Mouse (Mus musculus) thymus, postnatal 14 days (tissue): ENCODE measurements around the gene Hand2.

Experiments used
- DNase-seq: peaks from one replicate; pipeline ENCODE4 v3.0.0; 2021

Hand2 gene

DNA sequence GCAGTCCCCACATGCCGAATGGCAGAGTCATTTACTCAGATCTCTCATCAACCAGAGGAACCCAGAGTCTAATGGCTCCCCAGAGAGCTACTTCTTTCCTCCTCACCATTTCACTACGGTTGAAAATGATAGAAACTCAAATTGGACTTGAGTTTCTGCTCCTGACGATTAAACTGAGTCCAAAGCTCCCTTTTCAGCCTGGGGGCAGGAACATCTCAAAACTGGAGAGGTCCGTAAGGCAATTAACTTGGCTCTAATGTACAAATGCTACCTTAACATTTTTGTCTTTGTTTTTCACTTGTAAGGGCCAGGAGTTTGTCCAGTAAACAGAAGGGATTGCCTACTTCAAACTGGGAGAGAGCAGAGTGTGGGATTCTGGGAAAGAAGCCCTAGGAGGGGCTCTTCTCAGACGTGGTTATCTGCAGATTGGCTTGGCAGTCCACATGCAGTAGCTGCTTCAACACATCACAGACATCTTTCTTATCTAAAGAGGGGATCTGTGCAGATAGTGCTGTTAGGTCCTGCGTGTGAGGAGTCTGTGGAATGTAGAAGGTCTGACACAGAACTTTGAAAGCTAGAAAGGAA is 23.0 kb downstream of the Hand2 start:
- DNase-seq = no peak

DNA sequence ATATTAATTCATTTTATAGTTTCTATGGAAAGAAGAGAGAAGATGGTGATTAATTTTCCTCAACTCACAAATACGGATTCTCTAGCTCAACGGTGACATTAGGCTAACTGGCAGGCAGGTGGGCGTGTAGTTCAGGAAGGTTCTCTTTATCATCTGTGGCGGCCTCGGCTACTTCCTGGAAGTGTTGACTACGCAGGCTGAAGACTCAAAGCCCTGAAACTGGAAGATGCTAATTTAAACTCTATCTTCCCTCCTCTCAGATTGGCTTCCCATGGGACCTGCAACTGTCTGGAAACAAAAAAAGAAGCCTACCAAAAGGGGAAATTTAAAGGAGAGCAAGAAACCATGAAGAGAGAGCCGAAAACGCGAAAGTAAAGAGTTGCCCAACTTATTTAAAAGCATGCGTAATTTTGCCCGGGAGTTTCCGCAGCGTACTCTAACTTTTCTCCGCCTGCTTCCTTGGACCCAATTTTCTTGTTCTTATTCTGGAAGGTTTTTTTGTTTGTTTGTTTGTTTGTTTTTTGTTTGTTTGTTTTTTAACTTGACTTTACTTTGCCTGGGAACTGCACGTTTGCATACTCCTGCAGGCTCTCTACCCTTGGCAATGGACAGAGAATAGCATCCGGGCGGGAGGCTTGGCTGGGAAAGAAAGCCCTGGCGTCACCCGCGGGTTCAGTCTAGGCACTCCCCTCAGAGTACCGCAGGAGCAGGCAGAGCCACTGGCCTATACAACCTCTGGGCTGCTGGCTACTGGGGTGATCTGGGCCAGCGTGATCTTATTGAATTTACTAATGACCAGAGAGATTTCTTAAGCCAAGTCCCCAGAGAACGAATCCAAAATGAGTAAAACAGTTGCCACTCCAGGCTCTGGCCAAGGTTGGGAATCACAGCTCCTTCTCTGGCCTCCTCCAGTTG is 24.4 kb downstream of the Hand2 start:
- no peak for DNase-seq

DNA sequence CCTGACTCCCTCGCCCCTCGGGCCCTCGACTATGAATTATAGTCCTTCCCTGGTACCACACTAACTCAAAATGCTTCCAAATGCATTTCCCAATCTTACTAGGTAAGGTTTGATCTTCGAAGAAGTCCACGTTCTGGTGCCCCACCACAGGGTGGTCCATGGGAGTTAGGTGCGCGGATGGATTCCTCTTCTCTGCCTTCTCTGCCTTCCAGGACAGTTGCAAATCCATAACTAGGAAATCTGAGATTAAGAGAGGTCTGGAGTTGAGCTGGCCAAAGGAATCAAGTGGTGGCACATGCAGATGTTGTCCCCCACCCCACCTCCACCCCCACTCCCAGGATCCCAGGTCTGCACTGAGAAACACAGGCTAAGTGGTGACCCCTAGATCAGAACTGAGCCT is 25.6 kb downstream of the Hand2 start:
- DNase-seq = no peak

DNA sequence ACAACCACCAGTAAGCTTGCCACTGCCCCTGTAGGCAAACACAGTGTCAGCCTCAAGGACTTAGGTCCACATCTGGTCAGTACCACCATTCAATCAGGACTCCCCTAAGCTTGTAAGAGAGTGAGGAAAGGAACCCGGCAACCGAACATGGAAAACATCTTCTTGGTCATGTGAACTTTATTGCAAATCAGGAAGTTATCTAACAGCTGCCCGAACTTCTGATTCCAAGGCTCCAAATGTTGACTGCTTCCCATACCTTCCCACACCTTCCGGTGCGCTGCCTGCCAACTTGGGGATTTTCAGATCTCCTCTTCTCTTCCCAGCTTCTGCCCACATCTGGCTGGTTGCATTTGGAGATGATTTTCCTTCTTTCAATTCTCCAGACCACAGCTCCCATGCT is 26.4 kb downstream of the Hand2 start:
- DNase-seq = no peak

DNA sequence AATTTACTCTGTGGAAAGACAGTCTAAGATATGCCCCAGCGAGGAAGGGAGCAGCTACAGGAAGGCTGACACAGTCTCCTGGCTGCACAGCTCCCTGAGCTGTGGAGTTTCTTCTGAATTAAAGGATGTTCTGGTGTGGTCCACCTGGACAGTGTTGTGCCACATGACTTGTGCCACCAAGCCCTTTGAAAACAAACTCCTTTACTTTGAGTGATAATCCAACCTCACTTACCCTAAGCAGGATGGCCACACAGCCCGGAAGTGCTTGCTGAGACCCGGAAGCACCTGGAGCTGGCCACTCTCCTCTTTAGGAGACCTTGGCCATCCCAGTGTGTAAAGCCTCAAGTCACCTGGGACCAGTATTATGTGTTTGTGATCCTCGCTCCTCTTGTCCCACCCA is 27.5 kb downstream of the Hand2 start:
- no peak for DNase-seq

DNA sequence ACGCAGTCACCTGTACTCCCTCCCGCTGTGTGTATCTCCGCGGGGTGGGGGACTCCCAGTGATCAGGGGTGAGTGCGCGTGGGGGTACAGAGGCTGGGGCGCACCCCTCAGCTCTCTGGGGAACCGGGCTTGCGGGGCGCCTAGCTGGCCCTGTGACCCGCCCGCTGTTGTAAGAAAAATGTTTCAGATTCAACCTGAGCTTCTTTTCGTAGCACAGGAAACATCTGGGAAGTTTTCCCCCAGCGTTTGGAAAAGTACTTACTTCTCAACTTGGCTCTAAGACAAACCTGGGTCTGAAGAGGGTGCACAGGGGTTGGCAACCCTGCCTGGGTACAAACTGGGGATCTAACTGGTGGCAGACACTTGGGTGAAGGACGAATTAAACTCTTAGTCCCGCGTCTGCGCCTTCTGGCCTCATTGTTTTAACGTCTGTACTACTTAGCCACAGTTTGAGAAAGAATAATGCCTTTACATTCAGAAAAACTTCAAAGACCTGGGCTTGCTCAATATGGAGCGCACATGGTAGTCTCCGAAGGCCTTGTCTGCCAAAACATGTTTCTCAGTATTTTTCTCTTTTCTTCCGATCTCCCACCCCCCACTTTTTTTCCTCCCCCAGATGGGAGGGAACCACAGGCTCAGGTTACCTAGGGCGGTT is 28.2 kb downstream of the Hand2 start:
- no peak for DNase-seq

DNA sequence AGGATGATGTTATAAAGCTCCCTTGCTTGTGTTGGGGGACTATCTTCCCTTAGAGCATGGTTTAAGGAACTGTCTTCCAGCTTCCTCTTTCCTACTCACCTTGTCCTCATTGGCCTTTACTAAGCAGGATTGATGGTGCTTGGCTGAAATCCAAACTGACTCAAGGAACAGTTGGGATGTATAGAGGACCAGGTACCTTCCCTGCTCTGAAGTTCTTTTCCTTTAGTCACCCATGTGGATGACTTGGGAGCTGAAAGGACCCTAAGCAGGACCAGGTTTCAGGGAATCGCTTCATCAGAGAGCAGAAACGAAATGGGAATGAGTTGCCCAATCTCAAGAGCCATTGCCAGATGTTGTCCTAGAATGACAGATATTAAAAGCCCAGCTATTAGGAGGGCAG is 31.1 kb downstream of the Hand2 start:
- DNase-seq = no peak

DNA sequence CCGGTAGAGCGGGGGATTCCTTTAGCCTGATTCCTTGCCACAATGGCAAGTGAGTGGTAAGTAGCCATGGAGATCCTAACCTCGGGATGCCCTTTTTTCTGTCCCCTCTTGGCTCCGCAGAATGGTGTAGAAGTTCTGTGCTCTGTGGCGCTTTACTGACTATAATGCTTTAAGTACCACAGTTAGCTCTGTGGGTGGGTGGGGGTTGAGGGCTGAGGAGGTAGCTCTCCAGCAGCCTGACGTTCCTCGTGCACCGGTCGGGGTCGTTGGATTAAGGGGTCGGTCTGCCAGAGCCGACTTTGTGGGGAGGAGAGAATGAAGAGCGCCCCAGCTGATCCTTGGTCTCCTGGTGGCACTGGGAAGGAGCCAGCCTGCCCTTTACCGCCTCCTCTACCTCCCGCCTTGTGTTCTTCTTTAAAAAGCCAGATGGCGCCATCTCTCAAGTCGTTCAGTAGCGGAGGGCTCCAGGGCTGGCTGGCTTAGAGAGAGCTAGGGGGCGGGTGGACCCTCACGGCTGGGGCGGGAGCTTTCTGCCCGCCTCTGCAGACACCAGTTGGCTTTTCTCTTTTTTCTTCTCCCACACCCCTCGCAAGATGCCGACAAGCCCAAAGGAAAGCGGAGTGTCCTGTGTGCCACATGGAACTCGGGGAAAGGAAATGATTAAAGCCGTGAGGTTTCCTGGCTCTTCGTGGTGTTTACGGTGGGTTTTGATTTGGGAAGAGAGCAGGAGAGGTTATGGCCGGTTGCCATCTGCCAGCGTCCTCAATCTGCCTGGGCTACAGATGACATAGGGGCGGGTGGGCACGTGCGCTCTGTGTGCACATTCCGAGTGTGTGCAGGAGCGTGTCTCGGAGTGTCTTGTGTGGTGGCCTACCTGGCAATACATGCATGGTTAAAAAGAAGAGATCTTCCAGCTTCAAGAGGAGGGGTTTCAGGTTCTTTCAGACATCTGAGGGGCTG is 32.8 kb downstream of the Hand2 start:
- DNase-seq = no peak

DNA sequence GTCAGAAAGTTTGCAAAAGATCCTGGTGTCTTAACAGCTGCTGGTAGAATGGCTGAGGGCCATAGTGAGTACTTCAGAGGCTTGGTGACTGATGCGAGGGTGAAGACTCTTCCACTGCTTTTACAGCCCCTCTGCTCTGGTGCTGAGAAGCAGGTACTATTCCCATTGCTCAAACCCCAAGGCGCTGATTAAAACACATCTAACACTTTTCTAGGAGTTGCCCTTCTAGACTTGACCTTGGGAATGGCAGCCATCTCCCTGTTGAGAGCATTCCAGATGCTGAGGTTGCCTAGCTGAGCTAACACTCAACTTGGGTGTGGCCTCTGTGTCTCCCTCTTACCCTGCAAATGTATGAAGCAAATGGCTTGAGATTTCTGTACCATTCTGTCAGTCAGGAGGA is 34.1 kb downstream of the Hand2 start:
- no peak for DNase-seq

DNA sequence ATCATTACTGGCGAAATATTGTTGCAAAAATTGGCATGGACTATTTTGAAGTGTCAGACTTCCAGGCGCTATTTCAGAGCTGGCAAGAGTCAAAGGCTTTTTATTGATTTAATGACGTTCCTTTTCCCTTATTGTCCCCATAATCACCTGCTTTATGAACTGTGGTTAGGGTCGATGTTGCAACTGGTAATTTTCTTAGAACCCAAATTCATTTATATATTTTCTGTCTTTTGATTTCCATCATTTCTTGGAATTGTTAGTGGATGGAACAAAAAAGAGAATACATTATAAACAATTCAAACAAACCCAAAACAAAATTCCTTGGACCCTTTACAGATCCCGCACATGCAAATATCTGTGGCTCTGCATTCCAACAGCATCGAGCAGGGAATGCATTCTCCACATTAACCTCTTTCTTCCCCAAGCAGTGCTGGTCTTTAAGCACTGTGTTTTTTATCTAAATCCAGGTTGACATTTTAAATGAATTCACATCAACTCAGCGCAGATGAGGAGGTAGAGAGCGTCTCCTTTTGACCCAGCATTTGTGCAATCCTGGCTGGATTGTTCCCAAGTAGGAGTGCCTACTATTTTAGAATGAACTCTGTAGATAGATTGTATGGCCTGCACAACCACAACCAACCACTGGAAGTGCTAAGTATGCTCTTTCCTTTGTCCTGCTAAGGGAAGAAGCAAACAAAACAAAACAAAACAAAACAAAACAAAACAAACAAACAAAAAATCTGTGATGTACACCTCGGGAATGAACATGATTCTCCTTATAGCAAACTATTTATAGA is 35.9 kb downstream of the Hand2 start:
- no peak for DNase-seq

DNA sequence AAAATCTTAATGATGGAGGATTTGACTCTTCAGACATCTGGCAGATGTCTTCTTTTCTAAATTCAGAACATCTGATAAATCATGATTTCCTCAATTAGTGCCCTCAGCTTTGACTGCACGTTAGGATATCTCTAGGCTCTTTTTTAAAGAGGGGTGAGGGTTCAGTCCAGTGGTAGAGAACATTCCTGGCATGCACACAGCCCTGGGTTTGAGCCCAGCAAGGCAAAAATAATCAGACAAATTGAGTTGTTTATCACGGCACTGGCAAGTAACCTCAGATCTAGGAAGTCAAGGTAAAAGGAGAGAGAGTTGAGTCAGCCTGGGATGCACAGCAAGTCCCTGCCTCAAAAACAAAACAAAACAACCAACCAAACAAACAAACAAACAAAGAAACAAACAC is 39.7 kb downstream of the Hand2 start:
- DNase-seq = no peak

DNA sequence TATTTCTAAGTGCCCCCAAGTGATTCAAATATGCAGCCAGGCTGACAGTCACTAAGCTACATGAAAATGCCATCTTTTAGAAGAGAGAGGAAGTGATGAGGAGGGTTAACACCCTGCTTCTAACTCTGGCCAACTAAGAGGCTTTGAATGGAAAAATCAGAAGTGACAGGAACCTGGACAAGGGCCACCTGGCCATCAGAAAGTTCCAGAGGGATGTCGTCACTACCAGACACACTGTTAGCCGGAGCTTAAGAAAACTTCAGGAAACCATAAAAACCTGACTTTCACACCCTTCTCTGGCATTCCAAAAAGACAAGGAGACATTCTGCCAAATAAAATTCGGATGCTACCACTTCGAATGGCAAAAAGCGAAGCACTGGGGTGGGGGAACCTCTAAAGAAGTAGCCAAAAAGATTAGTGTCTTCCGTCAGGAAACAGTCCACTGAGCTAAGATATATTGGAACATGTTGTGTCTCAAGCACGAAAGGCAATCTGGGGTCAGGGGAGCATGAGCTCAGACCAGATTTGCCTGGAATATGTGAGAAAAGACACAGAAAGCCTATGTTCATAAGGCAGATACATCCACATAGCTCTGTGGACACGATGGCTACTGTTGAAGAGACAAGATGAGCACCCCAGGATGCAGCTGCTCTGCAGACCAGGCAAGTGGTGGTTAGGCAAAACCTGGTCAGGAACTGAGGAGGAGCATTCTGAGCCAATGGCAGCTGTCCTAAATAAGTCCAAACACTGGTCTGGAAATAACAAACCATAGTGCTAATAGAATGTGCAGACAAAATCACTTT is 40.4 kb downstream of the Hand2 start:
- no peak for DNase-seq

DNA sequence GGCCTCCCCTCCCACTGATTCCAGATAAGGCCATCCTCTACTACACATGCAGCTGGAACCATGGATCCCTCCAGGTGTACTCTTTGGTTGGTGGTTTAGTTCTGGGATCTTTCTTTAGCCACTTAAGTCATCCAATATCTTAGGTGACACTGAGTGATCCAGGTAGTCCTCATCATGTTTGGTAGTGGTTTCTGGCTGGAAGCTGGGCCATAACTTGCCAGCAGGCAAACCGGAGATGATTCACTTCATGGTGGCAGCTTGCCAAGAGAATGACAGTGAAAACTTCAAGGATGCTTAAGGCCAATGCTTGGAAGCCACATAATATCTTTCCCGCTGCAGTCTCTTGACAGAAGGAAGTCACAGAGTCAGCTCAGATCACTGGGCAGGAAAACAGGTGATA is 42.1 kb downstream of the Hand2 start:
- DNase-seq = no peak

DNA sequence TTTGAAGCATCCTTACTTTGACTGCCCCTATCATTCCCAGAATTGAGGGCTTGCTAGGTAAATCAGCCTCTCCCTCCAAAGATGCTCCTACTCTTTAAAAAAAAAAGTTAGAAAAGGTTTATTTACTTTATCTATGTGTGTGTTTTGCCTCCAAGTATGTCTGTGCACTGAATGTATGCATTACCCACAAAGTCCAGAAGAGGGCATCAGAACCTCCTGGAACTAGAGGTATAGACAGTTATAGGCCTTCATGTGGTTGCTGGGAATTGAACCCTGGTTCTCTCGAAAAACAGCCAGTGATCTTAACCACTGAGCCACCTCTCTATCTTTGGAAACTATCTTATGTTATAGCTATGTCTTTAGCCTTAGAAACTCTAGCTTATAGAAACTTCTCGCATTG is 53.3 kb downstream of the Hand2 start:
- no peak for DNase-seq
